Mouse (Mus musculus) lung, embryonic 15.5 days (tissue): ENCODE data around the gene Padi2. TPM values are rescaled to one million over a fixed set of nuclear protein-coding genes. Genes with fewer than 3 reads are reported as not detected.
A peak's percentile ranks its signal among the peaks of the same experiment; 100 is the strongest.

Experiments
- ATAC-seq: fragments of 200-750 bp; cut with Nextera tagmentation; 2 replicates; pipeline ENCODE4 v1.8.0; 2017; ENCODE audit warnings: moderate number of reproducible peaks, borderline replicate concordance; ENCODE audit not compliant: low FRiP score, low TSS enrichment; ENCODE audit errors: extremely low read depth
- H3K27ac ChIP-seq: fragments of 300-500 bp; sonication (generic); 2 replicates; pipeline ENCODE4 v1.5.1; 2015; ENCODE audit warnings: moderate library complexity, mild to moderate bottlenecking, inconsistent platforms
- H3K27me3 ChIP-seq: fragments of 300-500 bp; sonication (generic); 2 replicates; pipeline ENCODE4 v1.6.1; 2015; ENCODE audit warnings: inconsistent platforms
- H3K36me3 ChIP-seq: fragments of 300-500 bp; sonication (generic); 2 replicates; pipeline ENCODE4 v1.6.1; 2015; ENCODE audit warnings: inconsistent platforms
- H3K4me1 ChIP-seq: fragments of 300-500 bp; sonication (generic); 2 replicates; pipeline ENCODE4 v1.6.1; 2015; ENCODE audit warnings: inconsistent platforms
- H3K4me2 ChIP-seq: fragments of 300-500 bp; sonication (generic); 2 replicates; pipeline ENCODE4 v1.6.1; 2015; ENCODE audit warnings: inconsistent platforms, mild to moderate bottlenecking, moderate library complexity
- H3K4me3 ChIP-seq: fragments of 300-500 bp; sonication (generic); 2 replicates; pipeline ENCODE4 v1.5.1; 2015; ENCODE audit warnings: mild to moderate bottlenecking, inconsistent platforms
- H3K9ac ChIP-seq: fragments of 300-500 bp; sonication (generic); 2 replicates; pipeline ENCODE4 v1.6.1; 2015; ENCODE audit warnings: inconsistent platforms
- H3K9me3 ChIP-seq: fragments of 300-500 bp; sonication (generic); 2 replicates; pipeline ENCODE4 v1.6.1; 2016; ENCODE audit warnings: inconsistent platforms
- WGBS: fragments of 180-500 bp; shearing (Covaris S2); methylation state at CpG from one replicate; pipeline ENCODE4 v1.1.7; 2015; 5-methylcytosine and 5-hydroxymethylcytosine counted together
- polyA plus RNA-seq: library from polyadenylated mRNA; unstranded; fragments of >200 nt; fragmentation: Nextera tagmentation; extraction: Ambion mirVana; gene quantifications from 2 replicates; pipeline ENCODE4 v1.2.1, GENCODE M21; 2015

Padi2 gene
- 1.8 and 2.6 TPM in 2 replicates for polyA plus RNA-seq

DNA sequence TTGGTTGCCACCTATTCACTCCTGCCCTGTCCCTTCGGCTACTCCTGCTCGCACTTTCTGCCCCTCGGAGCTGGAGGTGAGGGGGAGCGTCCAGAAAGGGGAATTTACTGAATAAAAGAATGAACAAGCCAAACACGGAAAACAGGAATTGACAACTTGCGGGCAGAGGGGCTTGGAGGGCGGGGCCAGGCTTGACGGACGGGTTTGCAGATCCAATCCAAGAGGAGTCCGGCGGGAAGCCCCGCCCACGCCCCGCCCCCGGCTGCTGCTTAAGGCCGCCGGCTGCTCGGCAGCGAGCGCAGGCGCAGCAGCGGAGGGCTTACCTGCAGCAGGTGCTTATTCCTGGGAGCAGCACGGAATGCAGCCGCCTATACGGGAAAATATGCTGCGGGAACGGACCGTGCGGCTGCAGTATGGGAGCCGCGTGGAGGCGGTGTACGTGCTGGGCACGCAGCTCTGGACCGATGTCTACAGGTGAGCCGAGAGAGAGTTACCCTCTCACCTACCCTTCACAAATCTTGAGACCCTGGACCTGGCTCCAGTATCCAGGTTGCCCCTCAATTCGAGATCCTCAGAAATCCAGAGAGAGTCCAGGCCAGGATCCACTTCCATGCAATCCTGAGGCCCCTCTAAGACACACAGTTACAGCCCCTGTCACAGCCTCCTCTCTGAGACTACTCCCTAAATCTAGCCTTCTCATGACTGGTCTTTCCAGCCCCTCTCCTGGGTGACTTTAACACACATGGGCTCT, at the start of gene Padi2:
Padi2 (plus strand) TSS at position 269 of the 751 bp plus-strand sequence.
- under 1% methylated on average over 37 of the region's 37 CpGs for WGBS
- Histone ChIP-seq H3K4me1 (peaks cover 14% of the 10 kb centered on the region), H3K9me3 (no peaks in the 10 kb centered on the region), H3K4me2 (peak within 1 kb of the TSS; percentile 61), H3K36me3 (no peaks in the 10 kb centered on the region), H3K9ac (peak within 1 kb of the TSS; percentile 27; the same call in 1 of the 2 replicates), H3K27ac (no peak within 1 kb of the TSS), H3K4me3 (peak within 1 kb of the TSS; percentile 38), H3K27me3 (peaks cover 37% of the 10 kb centered on the region)
- ATAC-seq, result peak; percentile 73

DNA sequence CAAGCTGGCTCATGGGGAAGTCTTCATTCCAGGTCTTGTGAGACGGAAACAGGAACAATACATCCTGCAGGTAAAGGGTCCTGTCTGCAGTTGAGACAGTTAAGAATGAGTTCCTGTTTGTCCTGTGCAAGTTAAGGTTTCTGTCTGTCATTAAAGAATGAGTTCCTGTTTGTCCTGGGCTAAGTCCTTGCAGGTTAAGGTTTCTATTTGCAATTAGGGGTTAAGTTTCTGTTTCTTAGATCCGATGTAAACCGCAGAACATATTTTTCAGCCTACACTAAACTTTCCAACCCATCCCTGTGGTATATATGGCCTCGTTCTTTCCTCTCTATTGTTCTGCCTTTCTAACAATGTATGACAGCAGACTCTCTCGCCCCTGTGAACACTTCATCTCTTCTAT, 49.1 kb upstream of the Padi2 start:
- WGBS, result 70% methylated on average over 5 of the region's 5 CpGs
- Histone ChIP-seq H3K4me2 (no peak overlapping the region), H3K9me3 (no peaks in the 10 kb centered on the region), H3K9ac (no peak overlapping the region), H3K27me3 (no peaks in the 10 kb centered on the region), H3K27ac (no peak overlapping the region), H3K36me3 (no peaks in the 10 kb centered on the region), H3K4me3 (no peak overlapping the region), H3K4me1 (0 out of 2 replicates have a peak, but pooled peaks cover 6% of the 10 kb centered on the region)
- ATAC-seq, result no peak

DNA sequence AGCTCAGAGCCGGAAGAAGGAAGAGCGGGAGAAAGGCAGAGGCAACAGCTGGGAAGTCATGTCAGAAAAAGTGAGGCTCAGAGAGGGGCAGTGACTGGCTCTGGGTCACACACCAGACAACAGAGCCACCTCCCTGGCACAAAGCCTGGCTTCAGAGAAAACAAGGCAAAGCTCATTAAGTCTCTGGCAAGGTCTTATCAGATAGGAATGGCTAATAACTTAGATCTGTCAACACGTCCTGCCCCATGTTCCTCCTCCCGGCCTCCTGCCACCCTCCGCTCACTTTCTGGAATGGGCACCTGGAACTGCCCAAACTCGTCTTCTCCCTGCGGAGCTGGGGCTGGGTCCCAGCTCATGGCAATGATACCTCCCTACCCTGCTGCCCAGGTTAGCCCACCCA, 48.3 kb upstream of the Padi2 start:
- Histone ChIP-seq H3K4me3 (no peak overlapping the region), H3K4me1 (0 out of 2 replicates have a peak, but pooled peaks cover 6% of the 10 kb centered on the region), H3K27ac (no peak overlapping the region), H3K36me3 (no peaks in the 10 kb centered on the region), H3K9ac (no peak overlapping the region), H3K4me2 (no peak overlapping the region), H3K27me3 (no peaks in the 10 kb centered on the region), H3K9me3 (no peaks in the 10 kb centered on the region)
- 56% methylated on average over 7 of the region's 7 CpGs for WGBS
- no peak for ATAC-seq

DNA sequence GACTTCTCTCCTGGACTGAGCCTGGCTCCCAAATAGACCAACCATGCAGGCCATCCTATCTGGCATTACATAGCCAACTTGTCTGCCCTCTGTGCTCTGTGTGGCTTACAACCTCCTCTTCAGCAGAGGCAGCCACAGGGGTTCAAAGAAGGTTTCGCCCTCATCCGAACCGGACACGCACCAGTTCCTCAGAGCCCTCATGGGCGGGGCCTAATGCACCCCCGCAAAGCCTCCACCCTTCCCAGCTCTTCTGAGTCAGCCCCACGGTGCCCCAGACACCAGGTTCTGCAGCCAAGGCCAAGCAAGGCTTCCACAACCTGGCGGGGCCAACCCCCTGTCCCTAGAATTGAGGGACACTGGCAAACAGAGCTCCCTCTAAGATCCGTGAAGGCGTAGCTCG, 46.9 kb upstream of the Padi2 start:
- Histone ChIP-seq H3K4me1 (0 out of 2 replicates have a peak, but pooled peaks cover 6% of the 10 kb centered on the region), H3K27me3 (no peaks in the 10 kb centered on the region), H3K4me3 (no peak overlapping the region), H3K9ac (no peak overlapping the region), H3K27ac (no peak overlapping the region), H3K9me3 (no peaks in the 10 kb centered on the region), H3K4me2 (no peak overlapping the region), H3K36me3 (no peaks in the 10 kb centered on the region)
- WGBS, result 81% methylated on average over 11 of the region's 11 CpGs
- no peak for ATAC-seq

DNA sequence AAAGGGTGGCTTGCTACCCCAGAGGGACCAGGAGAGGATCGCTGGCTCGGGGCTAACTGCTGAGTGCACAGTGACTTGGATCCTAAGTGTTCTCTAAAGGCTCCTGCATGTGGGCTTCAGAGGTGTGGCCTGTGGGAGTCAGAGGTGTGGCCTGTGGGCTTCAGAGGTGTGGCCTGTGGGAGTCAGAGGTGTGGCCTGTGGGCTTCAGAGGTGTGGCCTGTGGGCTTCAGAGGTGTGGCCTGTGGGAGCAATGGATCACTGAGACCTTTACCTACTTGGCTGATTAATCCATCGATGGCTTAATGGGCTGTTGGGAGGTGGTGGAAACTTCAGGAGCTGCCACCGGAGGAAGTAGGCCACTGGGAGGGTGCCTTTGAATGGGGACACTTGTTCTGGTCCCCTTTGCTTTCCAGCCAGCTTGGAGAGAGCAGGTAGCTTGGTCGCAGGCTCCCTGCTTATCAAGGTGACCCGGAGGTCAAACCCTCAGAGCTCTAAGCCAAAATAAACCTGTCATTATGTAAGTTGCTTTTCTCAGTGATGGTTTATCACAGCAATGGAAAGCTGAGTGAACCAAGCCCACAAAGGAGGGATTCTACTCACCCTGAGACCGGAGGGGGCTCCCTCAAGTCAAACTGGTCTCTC, 45.9 kb upstream of the Padi2 start:
- Histone ChIP-seq H3K4me3 (no peak overlapping the region), H3K9me3 (no peaks in the 10 kb centered on the region), H3K27me3 (no peaks in the 10 kb centered on the region), H3K4me2 (no peak overlapping the region), H3K36me3 (no peaks in the 10 kb centered on the region), H3K27ac (no peak overlapping the region), H3K4me1 (0 out of 2 replicates have a peak, but pooled peaks cover 6% of the 10 kb centered on the region), H3K9ac (no peak overlapping the region)
- WGBS, result 32% methylated on average over 7 of the region's 7 CpGs
- ATAC-seq, result peak; percentile 46; the same call in 1 of the 2 replicates

DNA sequence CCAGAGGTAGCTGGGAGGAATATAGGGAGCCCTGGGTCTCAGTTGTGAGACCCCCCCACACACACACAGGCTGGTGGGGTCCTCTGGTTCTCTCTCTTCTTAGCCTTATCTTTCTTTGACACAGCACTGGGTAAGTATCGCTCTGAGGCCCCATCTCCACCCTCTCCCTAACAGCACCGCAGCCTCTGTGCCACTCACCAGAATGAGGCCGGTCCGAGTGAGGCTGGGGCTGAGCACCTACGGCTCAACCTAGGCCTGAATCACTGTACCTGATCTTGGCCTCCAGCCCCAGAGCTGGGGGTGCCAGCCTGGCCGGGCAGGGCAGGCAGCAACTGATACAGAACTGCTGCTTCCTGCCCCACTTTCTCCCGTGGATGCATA, 45.4 kb upstream of the Padi2 start:
- no peak overlapping the region for H3K9ac ChIP-seq
- no peaks in the 10 kb centered on the region for H3K36me3 ChIP-seq
- H3K27ac ChIP-seq, result no peak overlapping the region
- no peaks in the 10 kb centered on the region for H3K27me3 ChIP-seq
- WGBS, result 67% methylated on average over 7 of the region's 7 CpGs
- no peak overlapping the region for H3K4me3 ChIP-seq
- H3K4me2 ChIP-seq, result no peak overlapping the region
- 0 out of 2 replicates have a peak, but pooled peaks have one; percentile 20 for ATAC-seq
- H3K9me3 ChIP-seq, result no peaks in the 10 kb centered on the region
- H3K4me1 ChIP-seq, result 0 out of 2 replicates have a peak, but pooled peaks cover 6% of the 10 kb centered on the region

DNA sequence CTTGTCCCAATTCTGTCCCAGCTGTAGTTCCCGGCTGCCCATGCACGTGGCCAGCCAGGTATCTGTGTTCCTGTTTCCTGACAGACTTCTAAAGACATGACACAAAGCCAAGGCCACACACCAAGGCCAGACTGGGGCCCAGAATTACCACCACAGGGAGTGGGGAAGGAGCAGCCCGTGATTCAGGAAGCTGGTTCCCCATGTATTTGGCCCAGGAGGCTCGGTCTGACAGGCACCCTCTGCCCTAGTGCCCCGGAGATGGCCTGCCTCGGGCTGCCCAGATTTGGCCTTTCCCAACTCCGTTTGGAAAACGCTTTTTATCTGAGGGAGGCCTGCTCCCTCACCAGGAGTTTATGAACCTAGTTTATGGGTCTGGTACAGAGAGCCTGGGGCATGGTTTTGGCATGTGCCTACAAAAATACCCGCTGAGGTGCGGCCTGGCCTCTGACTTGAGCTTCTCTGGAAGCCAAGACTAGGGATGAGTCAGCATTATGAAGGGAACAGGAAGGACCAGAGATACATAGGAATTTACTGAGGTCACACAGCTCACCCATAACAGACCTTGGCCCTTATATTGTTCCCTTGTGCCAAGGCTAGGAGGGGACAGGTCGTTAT, 44.0 kb upstream of the Padi2 start:
- no peak for ATAC-seq
- Histone ChIP-seq H3K27ac (no peak overlapping the region), H3K27me3 (no peaks in the 10 kb centered on the region), H3K4me2 (no peak overlapping the region), H3K9ac (no peak overlapping the region), H3K4me3 (no peak overlapping the region), H3K4me1 (0 out of 2 replicates have a peak, but pooled peaks cover 6% of the 10 kb centered on the region), H3K36me3 (no peaks in the 10 kb centered on the region), H3K9me3 (no peaks in the 10 kb centered on the region)
- WGBS, result 78% methylated on average over 11 of the region's 11 CpGs

DNA sequence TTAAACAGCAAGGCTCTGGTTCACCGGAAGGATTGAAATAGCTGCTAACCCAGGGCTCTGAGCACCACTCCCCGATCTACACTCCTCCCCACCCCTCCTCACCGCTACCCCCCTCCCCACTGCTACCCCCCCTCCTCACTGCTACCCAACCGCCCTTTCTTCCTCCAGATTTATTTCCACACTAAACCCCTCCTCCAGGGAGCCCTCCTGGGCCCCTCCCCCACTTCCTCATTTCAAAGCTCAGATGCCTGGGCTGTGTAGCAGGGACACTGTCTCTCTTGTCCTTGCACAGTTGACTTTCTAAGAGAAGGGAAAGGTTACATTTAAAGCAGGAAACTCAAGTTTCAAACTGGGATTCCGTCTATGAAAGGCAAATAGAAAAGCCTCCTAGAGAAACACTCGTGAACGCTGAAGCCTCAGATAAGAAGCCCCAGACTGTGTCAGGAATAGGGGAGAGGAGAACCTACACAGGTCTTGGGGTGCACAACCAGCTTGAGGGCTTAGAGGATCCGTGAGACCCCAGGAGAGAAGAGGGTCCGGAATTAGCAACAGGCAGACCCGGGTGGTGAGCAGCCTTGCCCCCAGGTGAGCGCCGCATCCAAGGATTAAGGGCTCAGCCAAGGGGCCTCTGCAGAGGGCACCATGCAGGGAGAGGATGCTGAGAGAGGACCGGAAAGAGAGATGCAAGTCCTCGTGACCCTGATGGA, 37.5 kb upstream of the Padi2 start:
- Histone ChIP-seq H3K36me3 (no peaks in the 10 kb centered on the region), H3K4me2 (peak overlapping the region; percentile 35), H3K27ac (peak overlapping the region; percentile 57), H3K27me3 (no peaks in the 10 kb centered on the region; the same call in 1 of the 2 replicates), H3K9me3 (no peaks in the 10 kb centered on the region), H3K4me1 (peaks cover 15% of the 10 kb centered on the region), H3K4me3 (no peak overlapping the region), H3K9ac (no peak overlapping the region)
- ATAC-seq, result peak; percentile 50; the same call in 1 of the 2 replicates
- WGBS, result 2% methylated on average over 14 of the region's 14 CpGs

DNA sequence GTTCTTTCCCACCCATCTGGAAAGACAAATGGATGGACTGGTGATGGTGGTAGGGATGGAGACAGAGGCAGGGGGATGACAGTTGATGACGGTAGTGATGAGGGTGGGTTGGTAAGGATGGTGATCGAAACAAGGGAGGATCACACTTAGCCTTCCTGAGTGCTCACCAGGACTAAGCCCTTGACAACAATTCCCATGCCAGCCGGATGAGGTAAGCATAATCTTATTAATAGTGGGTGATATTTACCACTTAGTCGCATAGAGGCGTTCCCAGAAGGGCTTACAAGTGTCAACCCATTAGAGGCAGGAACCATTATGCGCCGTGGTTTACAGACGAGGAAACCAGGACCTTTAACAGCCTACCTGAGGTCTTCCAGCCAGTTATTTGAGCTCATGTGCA, 36.2 kb upstream of the Padi2 start:
- Histone ChIP-seq H3K36me3 (no peaks in the 10 kb centered on the region), H3K4me3 (no peak overlapping the region), H3K4me2 (no peak overlapping the region), H3K9me3 (no peaks in the 10 kb centered on the region), H3K9ac (no peak overlapping the region), H3K4me1 (peaks cover 15% of the 10 kb centered on the region), H3K27ac (no peak overlapping the region), H3K27me3 (no peaks in the 10 kb centered on the region; the same call in 1 of the 2 replicates)
- 83% methylated on average over 8 of the region's 8 CpGs for WGBS
- no peak for ATAC-seq

DNA sequence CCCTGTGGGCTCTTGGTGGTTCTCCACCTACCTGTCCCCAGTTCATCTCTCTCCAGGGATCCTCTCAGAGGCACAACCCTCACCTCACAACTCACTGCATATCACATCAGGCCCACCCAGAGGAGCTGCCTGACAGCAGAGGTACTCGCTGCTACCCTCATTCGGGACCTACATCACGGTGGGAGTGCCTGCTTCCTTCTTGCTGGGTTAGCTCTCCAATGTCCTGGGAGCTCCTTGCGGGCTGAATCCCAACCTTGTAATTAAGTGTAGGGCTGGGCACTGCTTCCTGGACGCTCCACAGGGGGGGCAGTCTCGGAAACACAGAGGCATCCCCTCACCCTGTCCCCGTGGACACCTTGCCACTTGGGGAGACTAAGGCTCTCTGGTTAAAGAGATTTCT, 35.3 kb upstream of the Padi2 start:
- no peaks in the 10 kb centered on the region for H3K9me3 ChIP-seq
- H3K4me2 ChIP-seq, result no peak overlapping the region
- peaks cover 15% of the 10 kb centered on the region for H3K4me1 ChIP-seq
- no peaks in the 10 kb centered on the region; the same call in 1 of the 2 replicates for H3K27me3 ChIP-seq
- H3K4me3 ChIP-seq, result no peak overlapping the region
- no peak overlapping the region for H3K9ac ChIP-seq
- no peak overlapping the region for H3K27ac ChIP-seq
- H3K36me3 ChIP-seq, result no peaks in the 10 kb centered on the region
- 74% methylated on average over 7 of the region's 7 CpGs for WGBS
- ATAC-seq, result no peak

DNA sequence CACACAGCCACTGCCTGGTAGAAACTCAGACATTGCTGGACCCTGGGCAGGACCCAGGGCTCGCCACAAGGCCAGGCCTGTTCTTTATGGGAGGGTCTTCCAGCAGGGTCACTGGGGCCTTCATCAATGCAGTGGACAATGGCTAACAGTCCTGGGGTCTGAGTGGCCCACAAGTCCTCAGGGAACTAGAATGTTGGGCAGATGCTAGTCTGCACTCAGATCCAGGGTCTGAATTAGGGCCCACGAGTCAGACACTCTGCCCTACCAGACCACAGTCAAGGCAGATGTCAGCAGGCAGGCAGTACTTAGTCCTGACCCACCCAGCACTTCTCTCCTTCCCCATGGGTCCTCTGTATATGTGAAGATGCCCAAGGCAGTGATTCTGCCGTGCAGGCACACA, 34.8 kb upstream of the Padi2 start:
- H3K36me3 ChIP-seq, result no peaks in the 10 kb centered on the region
- H3K4me1 ChIP-seq, result peaks cover 15% of the 10 kb centered on the region
- no peaks in the 10 kb centered on the region for H3K9me3 ChIP-seq
- H3K4me2 ChIP-seq, result no peak overlapping the region
- H3K9ac ChIP-seq, result no peak overlapping the region
- WGBS, result 86% methylated on average over 3 of the region's 3 CpGs
- no peak for ATAC-seq
- H3K4me3 ChIP-seq, result no peak overlapping the region
- no peak overlapping the region for H3K27ac ChIP-seq
- H3K27me3 ChIP-seq, result no peaks in the 10 kb centered on the region; the same call in 1 of the 2 replicates
